ENCODE assay signal across 11 mouse cellular contexts in genomic region chr3:86687571-86688209, GRCm38 (mm10).
DNase-seq lines count a peak whose midpoint lies in the region; ATAC-seq and TF ChIP-seq lines count a peak whose summit lies in the region.
"Had no signal": no experiment of that assay in that cellular context is flagged by ENCODE, and none has a peak within 500 bp of the region (broad histone marks: within the 10 kb centered on the region; RNA-seq: fewer than 3 reads in every experiment).

No protein-coding gene starts in this region.

- peaks cover 10% of the 10 kb centered on the region; the same call in 1 of the 2 replicates for H3K4me1 ChIP-seq in embryonic facial prominence, embryonic 13.5 days
- H3K4me1 ChIP-seq in intestine, postnatal 0 days (replicated peaks; ENCODE audit: control insufficient read depth, insufficient read depth, low read length), result no peaks in the 10 kb centered on the region
- H3K4me1 ChIP-seq: limb, embryonic 15.5 days had no signal

- no peak for TF ChIP-seq CTCF in layer of hippocampus, adult 2 months (conservative IDR thresholded peaks at IDR 0.05)
- no peak for TF ChIP-seq CTCF in intestine, postnatal 0 days (IDR thresholded peaks at IDR 0.05; ENCODE audit: low read depth)

- 28% methylated on average over 7 of the region's 7 CpGs for WGBS in embryonic facial prominence, embryonic 13.5 days
- WGBS in intestine, postnatal 0 days, result 53% methylated on average over 7 of the region's 7 CpGs

- no peaks in the 10 kb centered on the region for H3K36me3 ChIP-seq in embryonic facial prominence, embryonic 13.5 days
- H3K36me3 ChIP-seq in intestine, postnatal 0 days (ENCODE audit: control insufficient read depth, insufficient read depth), result no peaks in the 10 kb centered on the region
- H3K36me3 ChIP-seq: limb, embryonic 15.5 days had no signal

- peak overlapping the region; percentile 28 for H3K4me2 ChIP-seq in embryonic facial prominence, embryonic 13.5 days
- 0 out of 2 replicates have a peak overlapping the region, but pooled peaks have one; percentile 21 for H3K4me2 ChIP-seq in intestine, postnatal 0 days (replicated peaks; ENCODE audit: low read depth)
- H3K4me2 ChIP-seq: limb, embryonic 15.5 days had no signal

- ATAC-seq in embryonic facial prominence, embryonic 13.5 days (ENCODE audit: insufficient number of reproducible peaks, insufficient read depth, low FRiP score, low TSS enrichment, low read depth), result no peak
- no peak for ATAC-seq in intestine, postnatal 0 days
- ATAC-seq in monocyte, adult 5-6 weeks (replicated peaks; ENCODE audit: insufficient number of reproducible peaks, low FRiP score, low TSS enrichment, poor library complexity, severe bottlenecking), result no peak
- ATAC-seq: Patski had no signal

- H3K9me3 ChIP-seq in embryonic facial prominence, embryonic 13.5 days, result no peaks in the 10 kb centered on the region
- H3K9me3 ChIP-seq in intestine, postnatal 0 days (ENCODE audit: control insufficient read depth), result no peaks in the 10 kb centered on the region
- H3K9me3 ChIP-seq: limb, embryonic 15.5 days had no signal

- DNase-seq in layer of hippocampus, adult 2 months (ENCODE audit: low spot score in 2 of 2), result peak; percentile 4 to 17
- no peak for DNase-seq in layer of hippocampus, postnatal 25 days (ENCODE audit: extremely low spot score in 1 of 2, low spot score in 1 of 2)
- peak; percentile 75 for DNase-seq in retina, postnatal 1 day
- no peak for DNase-seq in right cerebral cortex, postnatal 25 days
- DNase-seq in left cerebral cortex, adult 9 months (ENCODE audit: low spot score in 2 of 2), result no peak

- peak overlapping the region; percentile 48; the same call in 1 of the 2 replicates for H3K27ac ChIP-seq in layer of hippocampus, adult 2 months
- peak overlapping the region; percentile 55 for H3K27ac ChIP-seq in embryonic facial prominence, embryonic 13.5 days
- H3K27ac ChIP-seq in intestine, postnatal 0 days (ENCODE audit: low read depth, low read length), result no peak overlapping the region
- H3K27ac ChIP-seq: limb, embryonic 15.5 days had no signal

- H3K4me3 ChIP-seq in layer of hippocampus, adult 2 months, result no peak overlapping the region; the same call in 1 of the 2 replicates
- H3K4me3 ChIP-seq in embryonic facial prominence, embryonic 13.5 days, result no peak overlapping the region
- no peak overlapping the region for H3K4me3 ChIP-seq in intestine, postnatal 0 days (ENCODE audit: low read depth, low read length)
- H3K4me3 ChIP-seq: erythroblast, embryonic 14.5 days; limb, embryonic 15.5 days had no signal

- H3K9ac ChIP-seq in embryonic facial prominence, embryonic 13.5 days, result 0 out of 2 replicates have a peak overlapping the region, but pooled peaks have one; percentile 16
- no peak overlapping the region for H3K9ac ChIP-seq in intestine, postnatal 0 days (ENCODE audit: low read depth, low read length)
- H3K9ac ChIP-seq: limb, embryonic 15.5 days had no signal

- no peaks in the 10 kb centered on the region for H3K27me3 ChIP-seq in embryonic facial prominence, embryonic 13.5 days
- no peaks in the 10 kb centered on the region for H3K27me3 ChIP-seq in intestine, postnatal 0 days (replicated peaks; ENCODE audit: control insufficient read depth, insufficient read depth, low read length)
- H3K27me3 ChIP-seq: limb, embryonic 15.5 days; Patski had no signal

Comparison
In these comparisons a context has a peak if more than half of its experiments do, and no peak if none do; other contexts are left out.
1. DNase-seq: peak in layer of hippocampus, adult 2 months (2 of 2) and retina, postnatal 1 day (single experiment); none in layer of hippocampus, postnatal 25 days (0 of 2), right cerebral cortex, postnatal 25 days (single experiment) and left cerebral cortex, adult 9 months (0 of 2).